Comparison of ENCODE assay signal across 1 mouse cellular context in the genomic region with DNA sequence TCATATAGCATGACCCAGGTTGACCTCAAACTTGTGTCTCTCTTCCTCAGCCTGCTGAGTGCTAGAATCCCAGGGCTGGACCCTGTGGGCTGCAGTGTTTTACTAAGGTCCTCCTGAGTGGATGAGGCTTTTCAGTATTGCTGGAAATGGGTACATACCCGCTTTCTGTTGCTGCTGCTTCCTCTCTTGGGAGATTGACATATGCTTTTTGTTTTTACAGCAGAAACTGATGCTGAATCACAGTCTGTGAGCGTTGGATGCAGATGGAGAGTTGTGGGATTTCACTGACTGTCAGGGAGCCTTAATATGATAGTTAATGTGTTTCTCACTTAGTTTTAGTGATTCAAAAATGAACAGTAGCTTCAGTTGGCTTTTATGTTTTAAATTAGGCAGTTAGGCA.
TF ChIP-seq lines count a peak whose summit lies in the region.

No protein-coding gene starts in this region.

TF ChIP-seq in myocyte, 11 proteins besides CTCF, POLR2A, EP300 and RAD21 (continued from another document):
- TF ChIP-seq CEBPB (IDR thresholded peaks at IDR 0.05; ENCODE audit: insufficient read depth, poor library complexity, severe bottlenecking) (no peak), TCF3 (IDR thresholded peaks at IDR 0.05; ENCODE audit: insufficient read length, low read depth) (no peak), E2F4 (IDR thresholded peaks at IDR 0.05; ENCODE audit: insufficient read depth) (no peak), TCF12 (IDR thresholded peaks at IDR 0.05; ENCODE audit: insufficient read depth, poor library complexity, severe bottlenecking) (no peak), POLR2AphosphoS2 (IDR thresholded peaks at IDR 0.05; ENCODE audit: insufficient read length, low read depth) (no peak), USF1 (IDR thresholded peaks at IDR 0.05; ENCODE audit: low read depth) (no peak), MYOG (IDR thresholded peaks at IDR 0.05; ENCODE audit: control insufficient read depth in 1 of 3, insufficient read depth in 1 of 3, insufficient read length in 2 of 3, low read depth in 2 of 3) (no peak)
TF ChIP-seq in myocyte: peak in this region for 0.
